Mouse (Mus musculus) embryonic facial prominence, embryonic 12.5 days (tissue): ENCODE results near the gene Zfp775. TPM values are rescaled to one million over a fixed set of nuclear protein-coding genes. Genes with fewer than 3 reads are reported as not detected.

ENCODE experiments used
- ATAC-seq: fragments of 200-750 bp; cut with Nextera tagmentation; 2 replicates; pipeline ENCODE4 v1.8.0; 2017; ENCODE audit not compliant: insufficient number of reproducible peaks, insufficient read depth, low FRiP score, low TSS enrichment
- H3K27ac ChIP-seq: fragments of 300-500 bp; sonication (generic); 2 replicates; pipeline ENCODE4 v1.5.1; 2016; ENCODE audit warnings: mild to moderate bottlenecking
- H3K27me3 ChIP-seq: fragments of 300-500 bp; sonication (generic); 2 replicates; pipeline ENCODE4 v1.6.1; 2016; ENCODE audit warnings: mild to moderate bottlenecking, moderate library complexity
- H3K36me3 ChIP-seq: fragments of 300-500 bp; sonication (generic); 2 replicates; pipeline ENCODE4 v1.6.1; 2016; ENCODE audit warnings: mild to moderate bottlenecking
- H3K4me1 ChIP-seq: fragments of 300-500 bp; sonication (generic); 2 replicates; pipeline ENCODE4 v1.6.1; 2016
- H3K4me2 ChIP-seq: fragments of 300-500 bp; sonication (generic); replicated peaks from 2 replicates; pipeline ENCODE4 v1.6.1; 2016; ENCODE audit warnings: mild to moderate bottlenecking, moderate library complexity
- H3K4me3 ChIP-seq: fragments of 300-500 bp; sonication (generic); 2 replicates; pipeline ENCODE4 v1.5.1; 2016; ENCODE audit warnings: mild to moderate bottlenecking
- H3K9ac ChIP-seq: fragments of 300-500 bp; sonication (generic); 2 replicates; pipeline ENCODE4 v1.6.1; 2016; ENCODE audit warnings: mild to moderate bottlenecking, moderate library complexity
- H3K9me3 ChIP-seq: fragments of 300-500 bp; sonication (generic); 2 replicates; pipeline ENCODE4 v1.6.1; 2016; ENCODE audit warnings: mild to moderate bottlenecking, moderate library complexity
- WGBS: fragments of 180-500 bp; shearing (Covaris S2); methylation state at CpG from one replicate; pipeline ENCODE4 v1.1.7; 2016; 5-methylcytosine and 5-hydroxymethylcytosine counted together
- polyA plus RNA-seq: library from polyadenylated mRNA; unstranded; fragments of >200 nt; fragmentation: Nextera tagmentation; extraction: Ambion mirVana; gene quantifications from 2 replicates; pipeline ENCODE4 v1.2.1, GENCODE M21; 2016

Zfp775 gene
- polyA plus RNA-seq: 10.6 and 11.0 TPM in 2 replicates

DNA sequence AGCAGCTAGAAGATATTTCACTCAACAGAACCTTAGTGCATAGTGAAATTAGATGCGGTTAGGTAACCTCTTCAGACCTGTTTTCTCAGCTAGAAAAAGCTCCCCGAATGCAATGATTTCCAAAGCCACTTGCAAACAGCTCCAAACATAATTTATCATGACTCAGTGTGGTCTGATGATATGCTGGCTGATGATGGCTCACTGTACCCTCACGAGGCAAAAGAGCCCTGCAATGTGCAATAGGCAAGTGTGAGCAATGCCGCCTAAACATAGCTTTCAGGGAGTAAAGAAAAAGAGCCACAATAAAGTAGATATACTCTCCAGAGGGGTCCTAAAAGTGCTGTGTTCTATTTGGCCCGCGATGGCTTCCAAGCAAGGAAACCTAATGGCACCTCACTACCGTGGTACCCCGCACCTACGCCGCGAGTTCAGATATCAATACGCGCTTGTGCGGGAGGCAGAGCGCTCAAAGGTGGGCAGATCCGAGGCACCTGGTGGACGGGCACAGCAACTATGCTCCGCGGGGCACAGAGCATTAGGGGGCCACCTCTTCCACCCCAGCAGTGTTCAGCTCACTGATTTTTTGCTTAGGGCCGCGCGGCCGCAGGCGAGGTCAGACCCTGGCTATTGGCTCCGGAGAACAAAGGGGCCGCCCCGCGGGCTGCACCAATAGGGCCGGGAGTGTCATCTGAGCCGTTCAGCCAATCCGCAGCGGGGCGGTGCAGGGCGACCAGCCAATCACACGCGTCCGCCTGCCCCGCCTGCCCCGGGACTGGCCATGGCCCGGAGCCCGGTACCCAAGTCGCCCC is at the start of gene Zfp775:
Gene Zfp775, plus strand, starts transcription at position 793 of the 809 bp plus-strand sequence.
- H3K4me1 ChIP-seq: peaks cover 5% of the 10 kb centered on the region; the same call in 1 of the 2 replicates
- H3K9me3 ChIP-seq: peaks cover 21% of the 10 kb centered on the region
- peak; percentile 98 for ATAC-seq
- peak within 1 kb of the TSS; percentile 81 for H3K4me2 ChIP-seq
- H3K27ac ChIP-seq: peak within 1 kb of the TSS; percentile 71
- WGBS: 6% methylated on average over 42 of the region's 42 CpGs
- H3K4me3 ChIP-seq: peak within 1 kb of the TSS; percentile 60
- H3K36me3 ChIP-seq: peaks cover 38% of the 10 kb centered on the region
- H3K9ac ChIP-seq: peak within 1 kb of the TSS; percentile 72
- no peaks in the 10 kb centered on the region for H3K27me3 ChIP-seq

DNA sequence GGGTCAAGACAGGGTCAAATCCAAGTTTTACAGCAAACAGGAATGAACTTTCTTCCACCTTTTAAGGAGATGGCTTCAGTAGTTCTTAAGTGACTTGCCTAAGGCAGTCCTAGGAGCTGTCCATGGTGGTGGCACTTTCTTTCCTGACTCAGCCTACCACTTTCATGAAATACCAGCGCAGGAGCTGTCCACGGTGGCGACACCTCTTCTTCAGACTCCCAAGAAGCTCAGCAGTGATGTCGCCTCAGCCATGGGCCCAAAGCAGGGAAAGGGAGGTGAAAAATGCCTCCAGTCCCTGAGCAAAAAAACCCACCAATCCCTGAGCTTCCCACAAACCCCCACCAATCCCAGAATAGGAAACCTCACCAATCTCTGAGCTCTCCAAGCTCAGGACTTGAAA is 48.9 kb upstream of the Zfp775 start:
- 59% methylated on average over 4 of the region's 4 CpGs for WGBS
- Histone ChIP-seq H3K4me1 (peaks cover 11% of the 10 kb centered on the region), H3K27ac (no peak overlapping the region), H3K27me3 (no peaks in the 10 kb centered on the region), H3K9ac (no peak overlapping the region), H3K4me3 (no peak overlapping the region), H3K36me3 (no peaks in the 10 kb centered on the region), H3K4me2 (no peak overlapping the region), H3K9me3 (no peaks in the 10 kb centered on the region)
- ATAC-seq: no peak

GRCm38 (mm10) chr6:48553819-48554218 is 48.0 kb upstream of the Zfp775 start:
- WGBS: 90% methylated on average over 4 of the region's 4 CpGs
- Histone ChIP-seq H3K4me3 (peak overlapping the region; percentile 45), H3K4me1 (peaks cover 11% of the 10 kb centered on the region), H3K36me3 (no peaks in the 10 kb centered on the region), H3K9me3 (no peaks in the 10 kb centered on the region), H3K9ac (peak overlapping the region; percentile 66), H3K27ac (peak overlapping the region; percentile 97), H3K27me3 (no peaks in the 10 kb centered on the region), H3K4me2 (peak overlapping the region; percentile 71)
- ATAC-seq: no peak

DNA sequence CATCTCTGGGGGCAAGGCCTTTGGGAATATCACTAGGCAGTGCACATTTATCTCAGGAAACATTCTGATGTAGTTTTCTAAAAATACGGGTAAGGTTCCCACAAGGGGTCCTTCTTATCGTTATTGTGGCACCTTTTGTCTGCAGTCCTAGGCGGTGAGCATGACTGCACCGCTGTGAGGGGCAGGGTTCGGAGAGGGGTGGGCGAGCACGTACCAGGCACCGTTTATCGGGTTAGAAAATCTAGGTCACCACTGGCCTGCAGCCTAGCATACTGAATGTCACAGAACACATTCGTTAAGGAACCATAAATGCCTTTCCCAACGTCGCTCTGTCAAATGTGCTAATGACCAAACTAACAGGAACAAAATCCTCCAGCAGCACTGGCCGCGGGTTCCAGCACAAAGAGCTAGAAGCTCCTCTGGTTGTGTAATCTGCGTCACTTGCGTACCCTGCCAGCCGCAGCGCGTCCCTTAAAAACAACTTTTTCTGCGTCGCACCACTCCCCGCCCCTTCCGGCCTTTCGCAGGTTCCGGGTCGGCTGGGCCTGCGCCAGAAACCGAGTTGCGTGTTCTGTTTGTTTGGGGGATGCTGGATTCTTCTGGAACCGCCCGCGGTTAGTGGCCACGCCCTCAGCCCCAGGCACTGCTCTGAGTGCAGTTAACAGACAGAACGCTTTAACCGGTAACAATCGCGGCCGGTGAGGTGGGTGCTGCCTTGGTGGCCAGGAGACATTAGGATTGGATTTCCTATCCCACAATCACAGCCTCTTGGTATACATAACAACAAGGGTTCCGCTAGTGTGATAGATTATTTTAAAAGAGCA is 47.4 kb upstream of the Zfp775 start, which contains the start of gene Lrrc61:
Gene Lrrc61, plus strand, starts transcription at position 517 of the 824 bp plus-strand sequence.
- peak within 1 kb of the TSS; percentile 45 for H3K4me3 ChIP-seq
- WGBS: 1% methylated on average over 39 of the region's 39 CpGs
- H3K36me3 ChIP-seq: no peaks in the 10 kb centered on the region
- H3K4me1 ChIP-seq: peaks cover 11% of the 10 kb centered on the region
- no peaks in the 10 kb centered on the region for H3K27me3 ChIP-seq
- peak within 1 kb of the TSS; percentile 97 for H3K27ac ChIP-seq
- peak; percentile 79 for ATAC-seq
- peak within 1 kb of the TSS; percentile 71 for H3K4me2 ChIP-seq
- H3K9me3 ChIP-seq: no peaks in the 10 kb centered on the region
- peak within 1 kb of the TSS; percentile 66 for H3K9ac ChIP-seq

DNA sequence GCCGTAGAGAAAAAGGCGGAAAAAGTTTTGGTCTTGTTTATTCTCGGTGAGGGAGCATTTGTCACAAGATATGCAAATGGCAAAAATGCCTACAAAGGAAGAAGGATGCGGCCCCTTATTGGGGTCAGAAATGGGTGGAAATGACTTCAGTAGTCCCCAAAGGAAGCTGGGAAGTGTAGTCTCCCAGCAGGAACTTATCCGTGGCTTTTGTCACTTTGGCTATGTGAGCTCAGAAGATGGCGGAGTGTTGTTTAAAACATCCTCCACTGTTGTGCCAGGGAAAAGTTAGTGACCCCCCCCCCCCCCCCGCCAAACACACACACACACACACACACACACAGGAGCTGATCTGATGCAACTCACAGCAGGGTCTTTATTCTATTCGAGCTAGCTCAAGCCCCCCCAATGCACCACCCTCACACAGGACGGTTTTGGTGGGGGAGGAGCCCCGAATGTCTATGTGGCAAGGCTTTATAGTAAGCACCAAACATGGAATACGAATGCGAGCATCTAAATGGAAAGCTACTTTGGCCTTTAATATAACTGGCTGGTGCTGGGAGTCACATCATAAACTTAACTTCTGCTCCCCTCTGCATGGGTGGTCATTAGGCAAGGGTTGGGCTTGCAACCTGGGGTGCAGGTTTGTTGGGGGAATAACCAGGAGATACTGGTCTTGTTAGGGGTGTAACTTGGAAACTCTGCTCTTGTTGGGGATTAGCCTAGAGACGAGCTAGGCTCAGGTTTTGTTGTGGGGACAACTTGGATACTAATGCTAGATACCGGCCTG is 46.6 kb upstream of the Zfp775 start:
- no peaks in the 10 kb centered on the region for H3K36me3 ChIP-seq
- peak overlapping the region; percentile 71 for H3K4me2 ChIP-seq
- no peaks in the 10 kb centered on the region for H3K27me3 ChIP-seq
- peak; percentile 82 for ATAC-seq
- H3K9ac ChIP-seq: peak overlapping the region; percentile 66
- H3K4me1 ChIP-seq: peaks cover 11% of the 10 kb centered on the region
- peak overlapping the region; percentile 97 for H3K27ac ChIP-seq
- no peaks in the 10 kb centered on the region for H3K9me3 ChIP-seq
- peak overlapping the region; percentile 45 for H3K4me3 ChIP-seq
- WGBS: 29% methylated on average over 14 of the region's 14 CpGs

DNA sequence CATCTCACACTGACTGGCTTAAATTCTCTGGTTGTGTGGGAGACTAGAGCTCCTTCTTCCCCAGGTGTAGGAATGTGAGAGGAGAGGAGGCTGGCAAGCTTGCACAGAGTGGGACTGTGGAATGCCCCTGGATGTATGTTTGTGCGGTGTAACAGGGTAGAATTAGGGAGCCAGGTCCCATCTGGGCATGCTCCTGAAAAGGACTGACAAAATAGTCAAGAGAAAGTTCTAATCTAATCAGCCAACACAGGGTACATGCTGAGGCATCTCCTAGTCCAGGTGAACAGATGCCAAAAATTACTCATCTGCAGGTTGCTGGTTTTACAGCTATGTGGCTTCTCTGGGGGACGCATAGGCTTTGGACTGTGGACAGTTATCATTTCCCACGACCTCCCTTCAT is 45.9 kb upstream of the Zfp775 start:
- Histone ChIP-seq H3K4me1 (peaks cover 11% of the 10 kb centered on the region), H3K36me3 (no peaks in the 10 kb centered on the region), H3K4me2 (peak overlapping the region; percentile 71), H3K27ac (no peak overlapping the region), H3K4me3 (peak overlapping the region; percentile 45; the same call in 1 of the 2 replicates), H3K27me3 (no peaks in the 10 kb centered on the region), H3K9ac (0 out of 2 replicates have a peak overlapping the region, but pooled peaks have one; percentile 7), H3K9me3 (no peaks in the 10 kb centered on the region)
- WGBS: 90% methylated on average over 3 of the region's 3 CpGs
- ATAC-seq: no peak

GRCm38 (mm10) chr6:48565693-48566310 is 36.1 kb upstream of the Zfp775 start:
- no peak for ATAC-seq
- H3K9me3 ChIP-seq: no peaks in the 10 kb centered on the region
- peaks cover 10% of the 10 kb centered on the region for H3K36me3 ChIP-seq
- no peak overlapping the region for H3K27ac ChIP-seq
- H3K4me3 ChIP-seq: no peak overlapping the region
- H3K9ac ChIP-seq: no peak overlapping the region
- H3K4me2 ChIP-seq: no peak overlapping the region
- H3K27me3 ChIP-seq: no peaks in the 10 kb centered on the region
- peaks cover 12% of the 10 kb centered on the region; the same call in 1 of the 2 replicates for H3K4me1 ChIP-seq
- 93% methylated on average over 4 of the region's 4 CpGs for WGBS

GRCm38 (mm10) chr6:48566312-48566711 is 35.6 kb upstream of the Zfp775 start:
- 0 out of 2 replicates have a peak, but pooled peaks have one; percentile 55 for ATAC-seq

DNA sequence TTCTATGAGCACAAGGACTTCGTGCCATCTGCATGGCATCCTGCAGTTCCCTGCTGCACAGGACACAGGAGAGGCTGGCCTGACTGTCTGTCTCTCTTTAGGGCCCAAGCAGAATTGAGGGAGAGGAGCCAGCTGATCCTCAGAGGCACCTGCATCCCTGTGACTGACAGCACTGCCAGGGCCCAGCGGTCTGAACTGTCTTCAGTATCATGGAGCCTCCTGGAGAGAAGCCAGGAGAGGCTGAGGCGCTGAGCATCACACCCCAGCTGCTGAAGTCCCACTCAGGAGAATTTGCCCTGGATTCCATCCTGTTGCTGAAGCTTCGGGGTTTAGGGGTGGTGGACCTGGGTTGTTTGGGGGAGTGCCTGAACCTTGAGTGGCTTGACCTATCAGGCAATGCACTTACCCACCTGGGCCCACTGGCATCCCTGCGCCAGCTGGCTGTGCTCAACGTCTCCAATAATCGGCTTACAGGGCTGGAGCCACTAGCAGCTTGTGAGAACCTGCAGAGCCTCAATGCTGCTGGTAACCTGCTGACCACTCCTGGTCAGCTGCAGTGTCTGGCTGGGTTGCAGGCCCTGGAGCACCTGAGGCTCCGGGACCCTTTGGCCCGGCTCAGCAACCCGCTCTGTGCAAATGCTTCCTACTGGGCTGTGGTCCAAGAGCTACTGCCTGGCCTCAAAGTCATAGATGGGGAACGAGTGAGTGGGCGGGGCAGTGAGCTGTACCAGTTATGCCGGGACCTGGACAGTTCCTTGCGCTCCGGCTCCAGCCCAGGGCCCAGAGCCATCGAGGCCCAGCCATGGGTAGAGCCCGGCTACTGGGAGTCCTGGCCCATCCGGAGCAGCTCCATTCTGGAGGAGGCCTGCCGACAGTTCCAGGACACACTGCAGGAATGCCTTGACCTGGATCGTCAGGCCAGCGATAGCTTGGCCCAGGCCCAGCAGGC is 33.6 kb upstream of the Zfp775 start:
- Histone ChIP-seq H3K9me3 (no peaks in the 10 kb centered on the region), H3K4me1 (peaks cover 22% of the 10 kb centered on the region), H3K4me2 (no peak overlapping the region), H3K27me3 (no peaks in the 10 kb centered on the region), H3K36me3 (peaks cover 10% of the 10 kb centered on the region), H3K27ac (no peak overlapping the region), H3K9ac (no peak overlapping the region), H3K4me3 (no peak overlapping the region)
- 85% methylated on average over 21 of the region's 21 CpGs for WGBS
- ATAC-seq: no peak

More at GRCm38 (mm10) chr6:48566312-48566711, 35.6 kb upstream of the Zfp775 start:
- Histone ChIP-seq H3K27me3 (no peaks in the 10 kb centered on the region), H3K4me3 (no peak overlapping the region), H3K4me2 (no peak overlapping the region), H3K36me3 (peaks cover 10% of the 10 kb centered on the region), H3K9me3 (no peaks in the 10 kb centered on the region), H3K9ac (no peak overlapping the region), H3K27ac (peak overlapping the region; percentile 32; the same call in 1 of the 2 replicates), H3K4me1 (peaks cover 12% of the 10 kb centered on the region; the same call in 1 of the 2 replicates)
- WGBS: 70% methylated on average over 5 of the region's 5 CpGs
